Mouse (Mus musculus): ENCODE measurements around the gene Hoxb6. TPM values are rescaled to one million over a fixed set of nuclear protein-coding genes. Genes with fewer than 3 reads are reported as not detected.

The Hoxb6 gene
- total and polyA plus RNA-seq, 3 experiments, result 0.53 to 1.1 TPM; not detected in 1

DNA sequence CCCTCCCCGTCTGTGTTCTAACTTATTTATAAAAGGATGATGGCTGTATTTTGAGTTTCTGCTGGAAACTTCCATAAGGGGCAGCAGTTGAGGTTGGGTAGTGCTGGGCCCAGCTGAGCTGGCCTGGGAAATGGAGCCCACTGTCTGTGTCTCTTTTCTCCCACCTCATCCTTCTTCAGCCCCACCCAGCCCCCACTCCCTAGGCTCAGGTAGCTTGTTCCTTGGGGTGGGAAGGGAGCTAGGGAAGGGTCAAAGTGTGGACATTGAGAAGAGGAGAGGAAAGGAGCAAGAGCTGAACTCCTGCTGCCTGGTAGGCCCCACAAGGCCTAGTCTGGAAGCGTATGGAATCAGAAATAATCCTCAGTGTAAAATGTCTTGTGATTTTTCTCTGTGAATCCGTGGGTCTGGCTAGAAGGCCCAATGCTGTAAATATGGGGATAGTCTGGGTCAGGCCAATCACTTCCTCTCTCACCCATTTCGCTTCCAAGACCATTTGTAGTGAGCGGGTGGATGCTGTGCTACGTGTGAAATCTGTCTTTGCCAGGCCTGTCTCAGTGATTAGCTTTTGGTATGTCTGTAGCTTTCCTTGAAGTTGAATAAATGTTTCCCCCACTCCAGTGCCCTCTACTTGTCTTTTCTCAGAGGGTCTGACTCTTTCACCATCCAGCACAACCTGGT, 13.4 kb downstream of the Hoxb6 start:
- Histone ChIP-seq H3K4me2 (ENCODE audit: insufficient read depth, low read depth, poor library complexity, severe bottlenecking) (no peak overlapping the region), H3K27ac (ENCODE audit: insufficient read depth, low read depth) (no peak overlapping the region), H3K9ac (ENCODE audit: insufficient read depth, low read depth) (no peak overlapping the region), H3K9me3 (replicated peaks; ENCODE audit: low read length) (peaks cover 22% of the 10 kb centered on the region), H3K36me3 (replicated peaks in 1 of 2; ENCODE audit: control insufficient read depth in 1 of 2, insufficient read depth in 1 of 2, low read length in 1 of 2) (no peaks in the 10 kb centered on the region), H3K4me1 (ENCODE audit: control insufficient read depth in 1 of 2, insufficient read depth in 2 of 2) (peaks cover 0 to 10% of the 10 kb centered on the region in 2 experiments; a peak in 2 of 4 replicates), H3K79me2 (replicated peaks; ENCODE audit: control insufficient read depth, extremely low read depth, insufficient read depth, poor library complexity, severe bottlenecking) (no peaks in the 10 kb centered on the region), H3K27me3 (replicated peaks) (peaks cover 72% of the 10 kb centered on the region), H3K4me3 (replicated peaks in 1 of 3; ENCODE audit: low read depth in 2 of 3, low read length in 2 of 3, poor library complexity in 1 of 3) (no peak overlapping the region)
- DNase-seq (ENCODE audit: extremely low read depth), result no peak
- in situ Hi-C loops (cut with MboI; ENCODE audit: low pct_ligation_motif_present, low pct_unique_long_range_greater_than_20kb, low sequenced_read_pairs) (loop anchor here (25.0 kb wide), 1 partner anchor 232 kb away; no protein-coding TSS in a partner anchor), dilution Hi-C loops (cut with MboI; ENCODE audit: extremely low pct_ligation_motif_present, extremely low pct_unique_long_range_greater_than_20kb, low sequenced_read_pairs) (no loop called here)
- TF ChIP-seq MAZ (IDR thresholded peaks at IDR 0.05; ENCODE audit: low read depth, low read length) (no peak), IRF4 (IDR thresholded peaks at IDR 0.05; ENCODE audit: low read depth, low read length) (no peak), GABPA (IDR thresholded peaks at IDR 0.05; ENCODE audit: insufficient replicate concordance, low read depth, low read length) (no peak), ZC3H11A (IDR thresholded peaks at IDR 0.05; ENCODE audit: low read depth, low read length) (no peak)

DNA sequence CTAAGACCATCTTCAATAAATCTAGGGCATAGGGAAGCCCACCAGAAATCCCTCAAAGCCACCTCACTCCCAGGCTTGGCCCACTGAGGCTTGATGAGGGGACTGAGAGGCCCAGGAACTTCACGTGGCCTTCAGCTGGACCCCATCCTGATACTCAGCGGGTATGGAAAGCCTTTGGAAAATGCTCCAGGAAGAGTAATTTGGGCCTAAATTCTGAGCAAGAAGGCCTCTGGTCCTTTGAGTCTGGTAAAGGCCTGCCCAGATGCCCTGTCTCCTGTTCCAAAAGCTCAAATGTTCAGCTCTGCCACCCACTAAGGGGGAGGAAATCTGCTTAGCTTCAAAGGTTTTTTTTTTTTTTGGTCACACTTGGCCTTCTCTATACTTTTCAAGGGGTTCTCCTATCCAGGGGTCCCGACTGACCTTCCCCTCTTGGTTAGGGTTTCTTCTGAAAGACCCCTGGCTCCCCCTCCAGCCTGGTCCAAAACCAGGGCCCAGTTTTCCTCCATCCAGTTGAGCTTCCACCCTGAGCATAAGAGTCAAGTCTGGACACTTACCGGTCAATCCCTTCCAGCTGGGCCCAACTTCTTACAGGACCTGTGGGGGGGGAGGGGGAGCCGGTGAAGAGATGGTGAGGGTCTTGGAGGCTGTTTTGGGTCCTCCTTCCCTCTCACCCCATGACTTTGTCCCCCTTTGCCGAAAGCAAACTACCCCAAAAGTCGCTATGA, 14.1 kb downstream of the Hoxb6 start:
- DNase-seq (ENCODE audit: extremely low read depth), result no peak
- TF ChIP-seq E2F4 (IDR thresholded peaks at IDR 0.05; ENCODE audit: insufficient replicate concordance, low read depth, low read length), result no peak
- no peak for TF ChIP-seq CHD2 (IDR thresholded peaks at IDR 0.05; ENCODE audit: low read length)
- no peak for TF ChIP-seq POLR2A (IDR thresholded peaks at IDR 0.05; ENCODE audit: low read depth, low read length)
- no peak for TF ChIP-seq NRF1 (IDR thresholded peaks at IDR 0.05; ENCODE audit: low read depth, low read length)
- TF ChIP-seq BHLHE40 (IDR thresholded peaks at IDR 0.05; ENCODE audit: low read depth, low read length), result no peak
- no peak for TF ChIP-seq USF1 (IDR thresholded peaks at IDR 0.05; ENCODE audit: low read depth, low read length)
- H3K4me3 ChIP-seq (replicated peaks in 1 of 3; ENCODE audit: low read depth in 2 of 3, low read length in 2 of 3, poor library complexity in 1 of 3), result no peak overlapping the region
- H3K4me2 ChIP-seq (ENCODE audit: insufficient read depth, low read depth, poor library complexity, severe bottlenecking), result no peak overlapping the region
- no peaks in the 10 kb centered on the region for H3K36me3 ChIP-seq (replicated peaks in 1 of 2; ENCODE audit: control insufficient read depth in 1 of 2, insufficient read depth in 1 of 2, low read length in 1 of 2)
- peaks cover 0 to 16% of the 10 kb centered on the region in 2 experiments; a peak in 2 of 4 replicates for H3K4me1 ChIP-seq (ENCODE audit: control insufficient read depth in 1 of 2, insufficient read depth in 2 of 2)
- in situ Hi-C loops (cut with MboI; ENCODE audit: low pct_ligation_motif_present, low pct_unique_long_range_greater_than_20kb, low sequenced_read_pairs), result loop anchor here (25.0 kb wide), 1 partner anchor 231 kb away; no protein-coding TSS in a partner anchor
- H3K27me3 ChIP-seq (replicated peaks), result peaks cover 68% of the 10 kb centered on the region
- no peak overlapping the region for H3K9ac ChIP-seq (ENCODE audit: insufficient read depth, low read depth)
- peaks cover 22% of the 10 kb centered on the region for H3K9me3 ChIP-seq (replicated peaks; ENCODE audit: low read length)
- dilution Hi-C loops (cut with MboI; ENCODE audit: extremely low pct_ligation_motif_present, extremely low pct_unique_long_range_greater_than_20kb, low sequenced_read_pairs), result no loop called here
- no peak overlapping the region for H3K27ac ChIP-seq (ENCODE audit: insufficient read depth, low read depth)
- H3K79me2 ChIP-seq (replicated peaks; ENCODE audit: control insufficient read depth, extremely low read depth, insufficient read depth, poor library complexity, severe bottlenecking), result no peaks in the 10 kb centered on the region

DNA sequence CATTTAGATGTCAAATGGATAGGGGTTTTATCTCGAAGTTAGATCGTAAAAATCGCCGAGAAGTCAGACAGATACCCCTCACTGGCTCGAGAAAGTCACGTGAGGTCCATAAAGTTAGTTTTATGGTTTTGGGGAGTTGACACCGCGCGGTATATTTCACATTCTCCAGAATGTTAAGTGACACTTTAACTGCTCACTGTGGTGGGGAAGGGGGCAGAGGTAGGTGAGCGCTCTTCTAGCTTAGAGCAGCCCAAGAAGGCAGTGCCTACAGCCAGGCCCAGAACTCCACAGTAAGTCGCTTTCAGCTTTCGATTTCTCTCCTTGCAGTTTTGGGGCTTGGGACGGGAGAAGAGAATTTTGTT, 14.6 kb downstream of the Hoxb6 start:
- peaks cover 0 to 19% of the 10 kb centered on the region in 2 experiments; a peak in 2 of 4 replicates for H3K4me1 ChIP-seq (ENCODE audit: control insufficient read depth in 1 of 2, insufficient read depth in 2 of 2)
- H3K79me2 ChIP-seq (replicated peaks; ENCODE audit: control insufficient read depth, extremely low read depth, insufficient read depth, poor library complexity, severe bottlenecking), result no peaks in the 10 kb centered on the region
- peaks cover 66% of the 10 kb centered on the region for H3K27me3 ChIP-seq (replicated peaks)
- DNase-seq (ENCODE audit: extremely low read depth), result no peak
- TF ChIP-seq HCFC1 (IDR thresholded peaks at IDR 0.05; ENCODE audit: low read depth, low read length) (no peak), JUND (conservative IDR thresholded peaks at IDR 0.05; ENCODE audit: low read depth, low read length) (no peak), GABPA (IDR thresholded peaks at IDR 0.05; ENCODE audit: insufficient replicate concordance, low read depth, low read length) (no peak), USF1 (IDR thresholded peaks at IDR 0.05; ENCODE audit: low read depth, low read length) (no peak), MYC (IDR thresholded peaks at IDR 0.05; ENCODE audit: low read depth, low read length) (no peak), MAFK (IDR thresholded peaks at IDR 0.05; ENCODE audit: insufficient replicate concordance, low read length) (no peak), CHD2 (IDR thresholded peaks at IDR 0.05; ENCODE audit: low read length) (no peak), JUN (IDR thresholded peaks at IDR 0.05; ENCODE audit: insufficient read depth, low read depth, low read length) (no peak), CHD1 (IDR thresholded peaks at IDR 0.05; ENCODE audit: low read depth, low read length) (no peak)
- dilution Hi-C loops (cut with MboI; ENCODE audit: extremely low pct_ligation_motif_present, extremely low pct_unique_long_range_greater_than_20kb, low sequenced_read_pairs) (no loop called here), in situ Hi-C loops (cut with MboI; ENCODE audit: low pct_ligation_motif_present, low pct_unique_long_range_greater_than_20kb, low sequenced_read_pairs) (loop anchor here (25.0 kb wide), 1 partner anchor 230 kb away; no protein-coding TSS in a partner anchor)
- H3K27ac ChIP-seq (ENCODE audit: insufficient read depth, low read depth), result no peak overlapping the region
- H3K9ac ChIP-seq (ENCODE audit: insufficient read depth, low read depth), result no peak overlapping the region
- no peak overlapping the region for H3K4me2 ChIP-seq (ENCODE audit: insufficient read depth, low read depth, poor library complexity, severe bottlenecking)
- peaks cover 18% of the 10 kb centered on the region for H3K9me3 ChIP-seq (replicated peaks; ENCODE audit: low read length)
- no peaks in the 10 kb centered on the region for H3K36me3 ChIP-seq (replicated peaks in 1 of 2; ENCODE audit: control insufficient read depth in 1 of 2, insufficient read depth in 1 of 2, low read length in 1 of 2)
- no peak overlapping the region for H3K4me3 ChIP-seq (replicated peaks in 1 of 3; ENCODE audit: low read depth in 2 of 3, low read length in 2 of 3, poor library complexity in 1 of 3)
